7 mouse cellular contexts compared by ENCODE assay signal in genomic region chr9:111289294-111289831, GRCm38 (mm10). TPM values are rescaled to one million over a fixed set of nuclear protein-coding genes. Genes with fewer than 3 reads are reported as not detected.
DNase-seq lines count a peak whose midpoint lies in the region; ATAC-seq and TF ChIP-seq lines count a peak whose summit lies in the region.

No protein-coding gene starts in this region.

- WGBS in intestine, embryonic 15.5 days, result 41% methylated on average over 9 of the region's 9 CpGs
- 51% methylated on average over 9 of the region's 9 CpGs for WGBS in liver, embryonic 15.5 days (ENCODE audit: insufficient replicate concordance)

- no peaks in the 10 kb centered on the region for H3K27me3 ChIP-seq in ES-Bruce4 (ENCODE audit: control insufficient read depth, insufficient read depth, low read length, poor library complexity, severe bottlenecking)
- H3K27me3 ChIP-seq in intestine, embryonic 15.5 days (replicated peaks), result no peaks in the 10 kb centered on the region
- H3K27me3 ChIP-seq in liver, embryonic 15.5 days, result 0 out of 2 replicates have a peak, but pooled peaks cover 4% of the 10 kb centered on the region

- H3K36me3 ChIP-seq in ES-Bruce4 (ENCODE audit: control insufficient read depth, insufficient read depth, low read length, poor library complexity, severe bottlenecking), result no peaks in the 10 kb centered on the region
- H3K36me3 ChIP-seq in intestine, embryonic 15.5 days, result no peaks in the 10 kb centered on the region
- H3K36me3 ChIP-seq in liver, embryonic 15.5 days (replicated peaks), result no peaks in the 10 kb centered on the region

- H3K4me3 ChIP-seq in ES-Bruce4 (ENCODE audit: low read depth, low read length), result no peak overlapping the region
- H3K4me3 ChIP-seq in intestine, embryonic 15.5 days (replicated peaks), result no peak overlapping the region
- H3K4me3 ChIP-seq in liver, embryonic 15.5 days (replicated peaks), result 0 out of 2 replicates have a peak overlapping the region, but pooled peaks have one; percentile 4

- DNase-seq in R1 (ENCODE audit: low read depth, low spot score), result peak; percentile 85
- no peak for DNase-seq in spleen, postnatal 14 days (ENCODE audit: low spot score in 2 of 2)
- no peak for DNase-seq in right cerebral cortex, adult 18-20 months
- no peak for DNase-seq in embryo, embryonic 10 days (ENCODE audit: low spot score)

- TF ChIP-seq EP300 in ES-Bruce4 (IDR thresholded peaks at IDR 0.05; ENCODE audit: insufficient read depth, low read depth, low read length), result no peak

- ATAC-seq in intestine, embryonic 15.5 days, result peak; percentile 87
- peak; percentile 55 for ATAC-seq in liver, embryonic 15.5 days (ENCODE audit: insufficient read depth)

- H3K4me1 ChIP-seq in ES-Bruce4 (ENCODE audit: control insufficient read depth, insufficient read depth, low read length), result peaks cover 2% of the 10 kb centered on the region
- H3K4me1 ChIP-seq in intestine, embryonic 15.5 days (replicated peaks), result no peaks in the 10 kb centered on the region
- peaks cover 6% of the 10 kb centered on the region for H3K4me1 ChIP-seq in liver, embryonic 15.5 days (replicated peaks)

- no peak for TF ChIP-seq CTCF in ES-Bruce4 (IDR thresholded peaks at IDR 0.05; ENCODE audit: low read depth, low read length)

- H3K27ac ChIP-seq in ES-Bruce4 (ENCODE audit: insufficient read depth, low read length), result peak overlapping the region; percentile 34
- peak overlapping the region; percentile 36; the same call in 1 of the 2 replicates for H3K27ac ChIP-seq in intestine, embryonic 15.5 days
- peak overlapping the region; percentile 39 for H3K27ac ChIP-seq in liver, embryonic 15.5 days (replicated peaks)

- peak overlapping the region; percentile 47 for H3K4me2 ChIP-seq in intestine, embryonic 15.5 days (replicated peaks)
- H3K4me2 ChIP-seq in liver, embryonic 15.5 days, result peak overlapping the region; percentile 49

- H3K9me3 ChIP-seq in ES-Bruce4 (replicated peaks; ENCODE audit: control insufficient read depth, insufficient read depth, low read length, poor library complexity, severe bottlenecking), result no peaks in the 10 kb centered on the region
- no peaks in the 10 kb centered on the region for H3K9me3 ChIP-seq in intestine, embryonic 15.5 days
- no peaks in the 10 kb centered on the region for H3K9me3 ChIP-seq in liver, embryonic 15.5 days (replicated peaks)

- no peak for TF ChIP-seq POLR2A in ES-Bruce4 (IDR thresholded peaks at IDR 0.05; ENCODE audit: insufficient read depth, low read length)

- H3K9ac ChIP-seq in ES-Bruce4 (ENCODE audit: low read depth, poor library complexity, severe bottlenecking), result no peak overlapping the region
- no peak overlapping the region for H3K9ac ChIP-seq in intestine, embryonic 15.5 days
- no peak overlapping the region for H3K9ac ChIP-seq in liver, embryonic 15.5 days

RNA-seq across cellular contexts. Expression of gene Epm2aip1, which starts 17.6 kb away (rescaled TPM):
- polyA plus RNA-seq in ES-Bruce4 (2011; ENCODE audit: insufficient read depth, insufficient read length, low read depth, missing spikeins), result 20.1 and 20.2 TPM in 2 replicates
- polyA plus RNA-seq in intestine, embryonic 15.5 days (2015; fragmentation: Nextera tagmentation; extraction: Ambion mirVana), result 20.5 and 23.5 TPM in 2 replicates
- polyA plus RNA-seq in liver, embryonic 15.5 days (2015; fragmentation: Nextera tagmentation; extraction: Ambion mirVana), result 6.6 and 7.2 TPM in 2 replicates

RNA-seq across cellular contexts. Expression of gene Mlh1, which starts 17.8 kb away (rescaled TPM):
- polyA plus RNA-seq in ES-Bruce4 (2011; ENCODE audit: insufficient read depth, insufficient read length, low read depth, missing spikeins), result 73.9 and 81.9 TPM in 2 replicates
- polyA plus RNA-seq in intestine, embryonic 15.5 days (2015; fragmentation: Nextera tagmentation; extraction: Ambion mirVana), result 43.4 and 44.9 TPM in 2 replicates
- 21.4 and 23.6 TPM in 2 replicates for polyA plus RNA-seq in liver, embryonic 15.5 days (2015; fragmentation: Nextera tagmentation; extraction: Ambion mirVana)

RNA-seq across cellular contexts. Expression of gene Trank1, which starts 22.2 kb away (rescaled TPM):
- 0.37 and 0.90 TPM in 2 replicates for polyA plus RNA-seq in ES-Bruce4 (2011; ENCODE audit: insufficient read depth, insufficient read length, low read depth, missing spikeins)
- 0.11 TPM in 1 of 2 replicates, not detected in the other for polyA plus RNA-seq in intestine, embryonic 15.5 days (2015; fragmentation: Nextera tagmentation; extraction: Ambion mirVana)
- 0.06 TPM in 1 of 2 replicates, not detected in the other for polyA plus RNA-seq in liver, embryonic 15.5 days (2015; fragmentation: Nextera tagmentation; extraction: Ambion mirVana)
